In the genomic region with DNA sequence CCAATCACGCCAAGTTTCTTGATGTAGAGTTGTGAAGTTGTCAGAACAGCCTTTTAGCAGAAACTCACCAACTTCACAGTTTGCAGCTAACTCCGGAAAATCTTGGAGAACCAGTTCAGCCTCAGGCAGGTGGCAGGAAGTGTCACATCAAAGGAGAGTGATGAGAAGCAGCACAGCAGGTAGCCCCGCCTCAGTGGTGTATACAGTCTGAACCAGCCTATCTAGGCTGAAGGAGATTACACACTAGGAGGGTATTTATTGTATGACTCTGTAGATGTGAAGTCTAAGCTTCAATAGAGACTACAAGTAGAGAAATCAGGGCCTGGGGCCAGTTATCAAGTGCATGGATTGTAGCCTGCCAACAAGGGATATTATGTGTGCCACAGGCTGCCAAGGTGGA, we compare ENCODE assay signal across 12 mouse cellular contexts. TPM values are rescaled to one million over a fixed set of nuclear protein-coding genes. Genes with fewer than 3 reads are reported as not detected.
DNase-seq lines count a peak whose midpoint lies in the region; ATAC-seq and TF ChIP-seq lines count a peak whose summit lies in the region.
"Had no signal": no experiment of that assay in that cellular context is flagged by ENCODE, and none has a peak within 500 bp of the region (broad histone marks: within the 10 kb centered on the region; RNA-seq: fewer than 3 reads in every experiment).

No protein-coding gene starts in this region.

- peak; percentile 49 for DNase-seq in urinary bladder, postnatal 14 days (ENCODE audit: low spot score)
- no peak for DNase-seq in urinary bladder, postnatal 25 days (ENCODE audit: low spot score)
- DNase-seq in lung, postnatal 25 days (ENCODE audit: low spot score) = peak; percentile 2
- DNase-seq in yolk sac, embryonic 10.5 days (ENCODE audit: low spot score) = peak; percentile 32
- DNase-seq in frontal cortex, postnatal 36 days (ENCODE audit: low spot score in 2 of 2) = no peak
- no peak for DNase-seq in retina, embryonic 14.5 days (ENCODE audit: low spot score)
- DNase-seq: heart, postnatal 4 days had no signal

- H3K4me2 ChIP-seq in intestine, postnatal 0 days (replicated peaks; ENCODE audit: low read depth) = peak overlapping the region; percentile 64

- no peaks in the 10 kb centered on the region for H3K27me3 ChIP-seq in intestine, postnatal 0 days (replicated peaks; ENCODE audit: control insufficient read depth, insufficient read depth, low read length)

- ATAC-seq in intestine, postnatal 0 days = peak; percentile 81
- ATAC-seq in megakaryocyte progenitor cell, adult 5-6 weeks (replicated peaks; ENCODE audit: poor library complexity) = no peak
- ATAC-seq: activated CD4-positive, CD25-positive, alpha-beta regulatory T cell, adult 4 months had no signal

- 28% methylated on average over 3 of the region's 3 CpGs for WGBS in intestine, postnatal 0 days

- H3K27ac ChIP-seq in intestine, postnatal 0 days (ENCODE audit: low read depth, low read length) = peak overlapping the region; percentile 90
- H3K27ac ChIP-seq: kidney, postnatal 0 days had no signal

- H3K9me3 ChIP-seq in intestine, postnatal 0 days (ENCODE audit: control insufficient read depth) = no peaks in the 10 kb centered on the region

- no peaks in the 10 kb centered on the region for H3K36me3 ChIP-seq in intestine, postnatal 0 days (ENCODE audit: control insufficient read depth, insufficient read depth)

- peaks cover 5% of the 10 kb centered on the region; the same call in 1 of the 2 replicates for H3K4me1 ChIP-seq in intestine, postnatal 0 days (replicated peaks; ENCODE audit: control insufficient read depth, insufficient read depth, low read length)

- TF ChIP-seq CTCF in intestine, postnatal 0 days (IDR thresholded peaks at IDR 0.05; ENCODE audit: low read depth) = no peak

- H3K4me3 ChIP-seq in intestine, postnatal 0 days (ENCODE audit: low read depth, low read length) = peak overlapping the region; percentile 39

- H3K9ac ChIP-seq in intestine, postnatal 0 days (ENCODE audit: low read depth, low read length) = no peak overlapping the region

RNA-seq across cellular contexts. Expression of a gene that starts 7.2 kb away (rescaled TPM):
- polyA plus RNA-seq in intestine, postnatal 0 days (2015; fragmentation: Nextera tagmentation; extraction: Ambion mirVana) = 8.4 and 10.6 TPM in 2 replicates
- total RNA-seq in megakaryocyte progenitor cell, adult 5-6 weeks (2015) = not detected in 2 replicates
- not detected in 2 replicates for total RNA-seq in megakaryocyte progenitor cell, adult 5-6 weeks (2017)
- total RNA-seq: gastrocnemius, adult 8-10 months; heart, postnatal 4 days had no signal
- polyA plus RNA-seq: activated CD4-positive, CD25-positive, alpha-beta regulatory T cell, adult 4 months had no signal

RNA-seq across cellular contexts. Expression of a gene that starts 25.5 kb away (rescaled TPM):
- polyA plus RNA-seq in intestine, postnatal 0 days (2015; fragmentation: Nextera tagmentation; extraction: Ambion mirVana) = 0.52 and 0.64 TPM in 2 replicates
- not detected in 2 replicates for total RNA-seq in megakaryocyte progenitor cell, adult 5-6 weeks (2015)
- not detected in 2 replicates for total RNA-seq in megakaryocyte progenitor cell, adult 5-6 weeks (2017)
- polyA plus RNA-seq: activated CD4-positive, CD25-positive, alpha-beta regulatory T cell, adult 4 months had no signal

RNA-seq across cellular contexts. Expression of a gene that starts 40.0 kb away (rescaled TPM):
- polyA plus RNA-seq in intestine, postnatal 0 days (2015; fragmentation: Nextera tagmentation; extraction: Ambion mirVana) = 46.0 and 46.3 TPM in 2 replicates
- total RNA-seq in megakaryocyte progenitor cell, adult 5-6 weeks (2015) = 45.5 and 50.4 TPM in 2 replicates
- 35.6 and 44.8 TPM in 2 replicates for total RNA-seq in megakaryocyte progenitor cell, adult 5-6 weeks (2017)

RNA-seq across cellular contexts. Expression of a gene that starts 40.1 kb away (rescaled TPM):
- 2.0 and 2.4 TPM in 2 replicates for polyA plus RNA-seq in intestine, postnatal 0 days (2015; fragmentation: Nextera tagmentation; extraction: Ambion mirVana)
- total RNA-seq in megakaryocyte progenitor cell, adult 5-6 weeks (2015) = 8.7 and 9.7 TPM in 2 replicates
- total RNA-seq in megakaryocyte progenitor cell, adult 5-6 weeks (2017) = 4.0 and 7.6 TPM in 2 replicates

Comparison
In these comparisons a context has a peak if more than half of its experiments do, and no peak if none do; other contexts are left out.
1. DNase-seq: peak in urinary bladder, postnatal 14 days (single experiment), lung, postnatal 25 days (single experiment) and yolk sac, embryonic 10.5 days (single experiment); none in urinary bladder, postnatal 25 days (single experiment), frontal cortex, postnatal 36 days (0 of 2) and retina, embryonic 14.5 days (single experiment).